Mouse (Mus musculus) myocyte (in vitro differentiated cells): ENCODE results near the gene Cdcp2.

ENCODE experiments used
- E2F4 ChIP-seq: IDR thresholded peaks from one replicate; pipeline ENCODE4 v1.6.1; 2011; ENCODE audit warnings: mild to moderate bottlenecking, control low read depth, moderate library complexity; ENCODE audit not compliant: insufficient read depth
- MYOG ChIP-seq, 3 experiments: IDR thresholded peaks; one replicate each; pipeline ENCODE4 v1.6.1; 2011; ENCODE audit warnings: control low read depth in 2 of 3, low read depth in 2 of 3, mild to moderate bottlenecking in 2 of 3; ENCODE audit not compliant: insufficient read length in 2 of 3, control insufficient read depth in 1 of 3, insufficient read depth in 1 of 3
- POLR2A ChIP-seq: IDR thresholded peaks from one replicate; pipeline ENCODE4 v1.6.1; 2011; ENCODE audit warnings: low read depth, mild to moderate bottlenecking, control low read depth, moderate library complexity; ENCODE audit not compliant: insufficient read length
- REST ChIP-seq: IDR thresholded peaks from one replicate; pipeline ENCODE4 v1.6.1; 2011; ENCODE audit warnings: mild to moderate bottlenecking, control low read depth, moderate library complexity; ENCODE audit not compliant: insufficient read depth, insufficient read length
- TCF12 ChIP-seq: IDR thresholded peaks from one replicate; pipeline ENCODE4 v1.6.1; 2011; ENCODE audit warnings: mild to moderate bottlenecking, control low read depth; ENCODE audit not compliant: poor library complexity, insufficient read depth, severe bottlenecking
- TCF3 ChIP-seq: IDR thresholded peaks from one replicate; pipeline ENCODE4 v1.6.1; 2011; ENCODE audit warnings: low read depth, control low read depth; ENCODE audit not compliant: insufficient read length
- USF1 ChIP-seq: IDR thresholded peaks from one replicate; pipeline ENCODE4 v1.6.1; 2011; ENCODE audit warnings: low read depth, mild to moderate bottlenecking, control low read depth, moderate library complexity

DNA sequence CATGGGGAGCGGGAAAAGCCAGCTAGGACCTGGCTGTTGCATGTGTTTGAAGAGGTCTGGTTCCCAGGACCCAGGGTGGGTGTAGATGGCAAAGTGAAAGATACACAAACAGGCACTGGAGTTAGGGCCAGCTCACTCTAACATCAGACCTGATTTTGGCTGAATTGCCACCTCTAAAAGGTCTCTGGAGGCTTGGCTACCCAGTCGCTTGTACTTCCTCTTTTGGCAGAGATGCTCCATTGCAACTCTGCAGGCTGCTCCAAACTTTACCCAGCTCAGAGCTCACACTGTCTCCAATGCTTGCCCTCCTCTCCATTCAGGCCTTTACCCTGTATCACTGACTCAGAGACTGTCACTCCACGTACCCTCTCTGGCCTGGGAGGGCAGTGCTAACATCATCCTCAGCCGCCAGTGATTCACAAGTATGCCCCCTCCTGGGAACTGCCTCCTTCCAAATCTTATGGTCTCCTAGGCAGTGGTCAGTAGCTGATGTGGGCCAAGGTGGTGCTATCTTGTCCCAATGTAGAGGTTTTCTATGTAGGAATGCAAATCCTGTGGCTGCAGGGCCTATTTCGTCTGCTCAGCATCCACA lies 43.6 kb upstream of the Cdcp2 start:
- TF ChIP-seq POLR2A (no peak), REST (no peak), TCF12 (no peak), USF1 (no peak), E2F4 (no peak), MYOG (IDR thresholded peaks at IDR 0.05; ENCODE audit: control insufficient read depth in 1 of 3, insufficient read depth in 1 of 3, insufficient read length in 2 of 3, low read depth in 2 of 3) (no peak), TCF3 (no peak)
